Mouse (Mus musculus) spleen, postnatal 4 days (tissue): Measurements from ENCODE around the gene Krtap9-3.
"Not testable (repeated sequence)": the region's sequence is repeated elsewhere in the genome, so short reads cannot be mapped to it uniquely, and the experiment has no call there.

Experiments
- DNase-seq, 2 experiments: peaks; one replicate each; pipeline ENCODE4 v3.0.0; 2022; ENCODE audit warnings: low spot score in 2 of 2

The Krtap9-3 gene

DNA sequence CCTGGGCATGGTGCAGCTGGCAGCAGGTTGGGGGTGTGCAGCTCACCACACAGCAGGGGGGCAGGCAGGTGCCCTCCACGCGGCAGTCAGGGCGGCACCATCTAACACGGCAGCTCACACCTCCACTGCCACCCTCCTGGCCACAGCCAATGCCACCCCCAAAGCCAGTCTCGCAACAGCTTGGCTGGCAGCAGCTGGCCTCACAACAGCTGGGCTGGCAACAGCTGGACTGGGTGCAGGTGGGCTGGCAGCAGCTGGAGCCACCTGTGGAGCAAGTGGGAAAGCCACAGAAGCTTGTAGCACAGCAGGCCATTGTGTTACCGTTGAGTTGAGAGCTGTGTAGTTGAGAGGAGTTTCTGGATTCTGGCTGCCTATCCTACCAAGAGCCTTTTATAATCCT, at the start of gene Krtap9-3:
Gene Krtap9-3 (minus strand): TSS at position 364 of the 400 bp plus-strand sequence.
- DNase-seq = not testable (repeated sequence)

- DNase-seq = no peak
These were observed 48.5 kb upstream of the Krtap9-3 start for GRCm38 (mm10) chr11:99646444-99646843.

GRCm38 (mm10) chr11:99644351-99644750, 46.4 kb upstream of the Krtap9-3 start:
- no peak for DNase-seq

GRCm38 (mm10) chr11:99643635-99644139, 45.8 kb upstream of the Krtap9-3 start, which contains the start of gene Krtap4-7:
Gene Krtap4-7, minus strand, starts transcription at chr11:99644089.
- DNase-seq = not testable (repeated sequence)

DNA sequence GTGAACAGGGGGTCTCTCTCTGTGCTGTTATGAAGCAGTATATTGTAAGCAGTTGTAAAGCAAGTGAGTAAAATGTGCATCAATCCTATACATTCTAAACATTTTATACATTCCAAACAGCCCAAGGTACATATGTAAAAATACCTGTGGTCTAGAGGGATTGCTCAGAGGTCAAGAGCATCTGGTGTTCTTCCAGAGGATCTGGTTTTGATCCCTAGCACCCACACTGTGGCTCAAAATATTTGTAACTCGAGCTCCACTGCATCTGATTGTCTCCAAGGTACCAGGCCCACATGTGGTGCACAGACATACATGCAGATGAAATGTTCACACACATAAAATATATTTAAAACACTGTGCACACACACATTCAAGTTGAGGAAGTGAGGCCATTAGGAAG, 43.0 kb upstream of the Krtap9-3 start:
- DNase-seq = no peak

GRCm38 (mm10) chr11:99637086-99637485, 39.2 kb upstream of the Krtap9-3 start:
- no peak for DNase-seq

GRCm38 (mm10) chr11:99634653-99635134, 36.8 kb upstream of the Krtap9-3 start, which contains the start of gene Krtap4-2:
Gene Krtap4-2, minus strand, starts transcription at chr11:99635084.
- no peak for DNase-seq

DNA sequence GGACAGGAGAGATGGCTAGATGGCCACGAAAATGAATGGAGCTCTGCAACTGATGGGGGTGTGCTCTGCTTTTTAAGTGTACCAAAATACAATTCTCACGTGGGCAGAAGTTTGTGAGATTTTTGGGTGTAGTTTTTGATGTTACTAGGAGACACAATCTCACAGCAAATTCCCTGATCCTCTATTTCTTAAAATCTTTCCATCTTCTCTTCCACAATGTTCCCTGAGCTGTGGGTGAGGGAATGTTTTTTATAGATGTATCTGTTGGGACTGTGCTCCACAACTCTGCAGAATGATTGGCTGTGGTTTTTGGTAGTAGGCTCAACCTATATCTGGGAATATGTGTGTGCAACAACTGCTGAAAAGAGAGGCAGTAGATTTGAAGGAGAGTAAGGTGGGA, 35.4 kb upstream of the Krtap9-3 start:
- no peak for DNase-seq

- no peak for DNase-seq
These were observed 33.0 kb upstream of the Krtap9-3 start for GRCm38 (mm10) chr11:99630890-99631289.

- DNase-seq = no peak
These were observed 30.2 kb upstream of the Krtap9-3 start, which contains the start of gene Krtap4-1 for GRCm38 (mm10) chr11:99628138-99628537. Gene Krtap4-1, minus strand, starts transcription at chr11:99628238.

DNA sequence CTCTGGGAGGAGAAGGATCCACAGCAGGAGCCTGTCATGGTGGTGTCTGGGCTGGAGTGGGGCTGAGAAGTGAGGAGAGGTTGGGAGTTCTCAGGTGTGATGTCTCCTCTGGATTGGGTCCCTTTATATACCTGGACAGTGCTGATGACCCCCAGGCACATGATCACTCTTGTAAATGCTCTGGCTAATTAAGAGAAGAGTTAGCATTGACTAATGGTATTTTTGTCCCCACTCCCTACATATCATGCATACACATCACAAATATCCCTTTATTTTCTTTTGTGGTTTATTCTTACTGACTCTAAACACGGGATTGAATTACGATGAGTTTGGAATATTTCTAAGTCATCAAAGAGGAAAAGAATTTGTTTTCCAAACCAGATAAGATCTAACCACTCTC, 22.4 kb upstream of the Krtap9-3 start, which contains the start of gene Gm11562:
Gene Gm11562 (minus strand): TSS at position 101 of the 400 bp plus-strand sequence.
- no peak for DNase-seq

DNA sequence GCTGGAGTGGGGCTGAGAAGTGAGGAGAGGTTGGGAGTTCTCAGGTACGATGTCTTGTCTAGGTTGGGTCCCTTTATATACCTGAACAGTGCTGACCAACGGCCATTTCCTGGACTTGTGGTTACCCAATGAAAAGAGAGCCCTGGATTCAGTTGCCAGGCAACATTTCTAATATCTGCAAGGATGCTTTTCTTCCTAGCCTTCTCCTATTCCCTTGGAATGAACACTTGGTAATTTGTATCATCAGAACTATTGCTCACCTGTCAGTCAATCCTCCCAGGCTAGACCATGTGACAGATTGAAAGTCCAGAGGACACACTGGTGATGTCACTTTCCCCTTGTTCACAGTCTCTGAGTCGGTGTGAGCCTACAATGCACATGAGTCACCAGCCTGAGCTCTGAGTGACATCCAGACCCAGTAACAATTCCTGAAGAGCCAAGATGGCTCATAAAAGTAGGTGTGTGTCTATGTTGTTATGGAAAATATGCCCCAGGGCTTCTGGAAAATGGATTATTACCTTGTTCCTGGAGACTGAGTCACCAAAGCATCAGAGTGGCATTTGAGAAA, 17.0 kb upstream of the Krtap9-3 start, which contains the start of gene Krtap2-4:
Gene Krtap2-4 (minus strand): TSS at position 51 of the 568 bp plus-strand sequence.
- no peak for DNase-seq

- DNase-seq = not testable (repeated sequence)
These were observed 12.2 kb upstream of the Krtap9-3 start, which contains the start of gene Gm11937 for GRCm38 (mm10) chr11:99610089-99610488. Gene Gm11937, minus strand, starts transcription at chr11:99610189.

GRCm38 (mm10) chr11:99609126-99609525, 11.2 kb upstream of the Krtap9-3 start:
- no peak for DNase-seq

GRCm38 (mm10) chr11:99603208-99603607, 5.3 kb upstream of the Krtap9-3 start, which contains the start of gene Gm11938:
Gene Gm11938, minus strand, starts transcription at chr11:99603308.
- not testable (repeated sequence) for DNase-seq

GRCm38 (mm10) chr11:99590981-99591380, 6.9 kb downstream of the Krtap9-3 start, which contains the start of gene Krtap1-3:
Gene Krtap1-3, minus strand, starts transcription at chr11:99591339.
- no peak for DNase-seq

DNA sequence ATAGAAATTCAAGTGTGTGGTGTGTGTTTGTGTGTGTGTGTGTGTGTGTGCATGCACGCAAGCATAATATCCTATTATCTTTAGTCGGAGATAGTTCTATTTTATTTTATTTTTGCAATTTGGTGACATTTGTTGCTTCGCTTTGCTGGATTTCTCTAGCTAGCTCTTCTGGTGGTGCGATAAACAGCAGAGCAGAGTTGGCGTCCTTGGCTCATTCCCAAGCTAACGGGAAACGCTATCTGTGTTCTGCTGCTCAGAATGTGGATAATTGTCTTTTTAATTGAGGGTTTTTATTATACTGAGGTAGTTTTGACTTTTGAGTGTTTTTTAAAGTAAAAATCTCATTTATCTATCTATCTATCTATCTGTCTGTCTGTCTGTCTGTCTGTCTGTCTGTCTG, 12.8 kb downstream of the Krtap9-3 start:
- DNase-seq = no peak

DNA sequence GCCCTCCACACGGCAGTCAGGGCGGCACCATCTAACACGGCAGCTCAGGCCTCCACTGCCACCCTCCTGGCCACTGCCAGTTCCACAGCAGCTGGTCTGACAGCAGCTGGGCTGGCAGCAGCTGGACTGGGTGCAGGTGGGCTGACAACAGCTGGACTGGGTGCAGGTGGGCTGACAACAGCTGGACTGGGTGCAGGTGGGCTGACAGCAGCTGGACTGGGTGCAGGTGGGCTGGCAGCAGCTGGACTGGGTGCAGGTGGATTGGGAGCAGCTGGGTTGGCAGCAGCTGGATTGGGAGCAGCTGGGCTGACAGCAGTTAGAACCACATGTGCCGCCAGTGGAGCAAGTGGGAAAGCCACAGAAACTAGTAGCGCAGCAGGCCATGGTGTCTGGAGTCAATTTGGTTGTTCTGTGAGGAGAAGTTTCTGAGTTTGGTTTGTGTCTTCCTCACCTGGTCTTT, 14.6 kb downstream of the Krtap9-3 start, which contains the start of gene Krtap1-4:
Gene Krtap1-4 (minus strand): TSS at position 410 of the 460 bp plus-strand sequence.
- DNase-seq = no peak

DNA sequence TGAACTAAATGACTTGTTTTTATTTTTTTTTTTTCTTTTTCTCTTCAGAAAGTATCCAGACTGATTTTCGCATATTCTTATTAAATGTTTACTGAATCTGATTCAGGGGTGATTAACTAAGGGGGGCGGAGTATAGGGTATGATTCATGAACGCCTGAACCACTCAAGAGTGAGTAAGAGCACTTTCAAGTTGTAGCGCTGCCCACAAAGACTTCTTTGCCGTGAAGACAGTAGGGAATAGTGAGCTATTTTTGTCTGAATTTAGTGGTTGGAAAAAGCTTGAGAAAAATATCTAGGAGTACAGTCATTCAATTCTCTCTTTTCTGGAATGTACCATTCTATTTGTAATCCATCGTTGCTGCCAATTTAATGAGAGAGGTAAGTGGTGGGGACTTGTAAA, 16.3 kb downstream of the Krtap9-3 start:
- DNase-seq = no peak

GRCm38 (mm10) chr11:99581051-99581450, 16.9 kb downstream of the Krtap9-3 start:
- DNase-seq = no peak

DNA sequence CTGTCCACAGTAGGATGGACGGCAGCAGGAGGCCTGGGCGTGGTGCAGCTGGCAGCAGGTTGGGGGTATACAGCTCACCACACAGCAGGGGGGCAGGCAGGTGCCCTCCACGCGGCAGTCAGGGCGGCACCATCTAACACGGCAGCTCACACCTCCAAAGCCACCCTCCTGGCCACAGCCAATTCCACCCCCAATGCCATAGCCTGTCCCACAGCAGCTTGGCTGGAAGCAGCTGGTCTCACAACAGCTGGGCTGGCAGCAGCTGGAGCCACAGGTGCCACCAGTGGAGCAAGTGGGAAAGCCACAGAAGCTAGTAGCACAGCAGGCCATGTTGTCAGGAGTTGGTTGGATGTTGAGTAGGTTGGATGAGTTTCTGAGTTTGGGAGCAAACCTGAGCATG, 17.3 kb downstream of the Krtap9-3 start, which contains the start of gene Krtap1-5:
Gene Krtap1-5 (minus strand): TSS at position 381 of the 400 bp plus-strand sequence.
- no peak for DNase-seq

DNA sequence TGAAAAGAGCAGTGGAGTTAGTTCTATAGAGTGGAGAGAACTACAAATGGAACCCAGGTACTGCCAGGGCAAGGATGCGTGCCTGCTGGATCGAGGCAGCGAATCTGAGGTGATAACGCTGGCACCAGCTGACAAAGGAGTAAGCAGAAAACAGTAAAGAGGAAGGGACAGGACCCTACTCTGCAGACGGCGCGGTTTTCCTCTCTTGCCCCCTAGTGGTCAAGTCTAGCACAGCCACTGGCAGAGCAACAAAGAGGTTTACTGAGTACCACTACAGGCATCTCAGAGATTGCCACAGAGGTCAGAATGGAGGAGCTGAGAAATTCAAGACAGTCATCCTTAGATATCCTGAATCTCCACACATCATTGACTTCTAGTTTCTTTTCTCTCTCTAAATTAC, 23.8 kb downstream of the Krtap9-3 start:
- peak; percentile 25 to 78 for DNase-seq

DNA sequence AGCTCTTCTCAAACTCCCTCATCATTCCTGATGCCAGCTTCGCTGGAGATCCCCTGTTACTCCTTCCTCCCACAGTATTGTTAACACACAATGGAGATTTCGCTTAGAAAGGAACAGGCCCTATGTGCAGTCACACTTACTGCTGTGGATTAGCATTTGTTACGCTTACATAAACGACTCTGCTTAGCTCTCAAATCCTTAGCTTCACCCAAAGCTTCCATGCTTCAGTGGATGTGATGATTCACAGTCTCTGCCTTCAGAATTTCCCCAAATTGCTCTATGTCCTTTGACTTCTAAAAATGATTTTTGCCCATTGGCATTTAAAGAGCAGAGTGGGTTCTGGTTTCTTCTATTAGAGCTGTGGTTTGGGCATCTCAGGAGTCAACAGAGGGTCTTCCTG, 24.7 kb downstream of the Krtap9-3 start:
- no peak for DNase-seq
